Mouse (Mus musculus) CH12.LX (cell line): Measurements from ENCODE around the gene E130218I03Rik. TPM values are rescaled to one million over a fixed set of nuclear protein-coding genes. Genes with fewer than 3 reads are reported as not detected.

Experiments used
- DNase-seq: peaks from one replicate; pipeline ENCODE4 v3.0.0-alpha.2; 2013; ENCODE audit errors: extremely low read depth
- H3K27ac ChIP-seq: 2 replicates; pipeline ENCODE4 v1.5.1; 2012; ENCODE audit warnings: low read depth, mild to moderate bottlenecking, control low read depth, moderate library complexity; ENCODE audit not compliant: insufficient read depth
- H3K27me3 ChIP-seq: replicated peaks from 2 replicates; pipeline ENCODE3; 2012; ENCODE audit warnings: inconsistent platforms
- H3K36me3 ChIP-seq, 2 experiments: replicated peaks in 1 of 2; 2 replicates each; pipeline versions ENCODE3 to v1.6.1; 2012; ENCODE audit warnings: inconsistent platforms in 1 of 2, low read length in 1 of 2, mild to moderate bottlenecking in 1 of 2, mixed read lengths in 1 of 2, moderate library complexity in 1 of 2; ENCODE audit not compliant: control insufficient read depth in 1 of 2, insufficient read depth in 1 of 2
- H3K4me1 ChIP-seq, 2 experiments: 2 replicates each; pipeline ENCODE4 v1.6.1; 2012; ENCODE audit warnings: inconsistent platforms in 1 of 2, moderate library complexity in 1 of 2; ENCODE audit not compliant: insufficient read depth in 2 of 2, control insufficient read depth in 1 of 2
- H3K4me2 ChIP-seq: 2 replicates; pipeline ENCODE4 v1.6.1; 2012; ENCODE audit warnings: low read depth, mild to moderate bottlenecking, control low read depth; ENCODE audit not compliant: poor library complexity, insufficient read depth, severe bottlenecking
- H3K4me3 ChIP-seq, 3 experiments: fragments of 150-350 bp in 1 of 3; sonication (generic) in 1 of 3; replicated peaks in 1 of 3; 2 replicates each; pipeline versions ENCODE3 to v1.5.1; 2011 to 2012; ENCODE audit warnings: low read depth in 2 of 3, low read length in 2 of 3, mild to moderate bottlenecking in 2 of 3, moderate library complexity in 2 of 3, control low read depth in 1 of 3, improper control_type of control experiment in 1 of 3, inconsistent platforms in 1 of 3, mixed read lengths in 1 of 3; ENCODE audit not compliant: poor library complexity in 1 of 3
- H3K79me2 ChIP-seq: replicated peaks from 2 replicates; pipeline ENCODE4 v1.6.1; 2012; ENCODE audit warnings: mild to moderate bottlenecking, moderate library complexity; ENCODE audit not compliant: control insufficient read depth, poor library complexity, insufficient read depth, severe bottlenecking; ENCODE audit errors: extremely low read depth
- H3K9ac ChIP-seq: 2 replicates; pipeline ENCODE4 v1.6.1; 2012; ENCODE audit warnings: low read depth, mild to moderate bottlenecking, control low read depth, moderate library complexity; ENCODE audit not compliant: insufficient read depth
- H3K9me3 ChIP-seq: replicated peaks from 2 replicates; pipeline ENCODE3; 2012; ENCODE audit warnings: low read length, inconsistent platforms, mixed read lengths
- CHD2 ChIP-seq: IDR thresholded peaks from 2 replicates; pipeline ENCODE4 v1.6.1; 2011; ENCODE audit warnings: low read length, improper control_type of control experiment
- E2F4 ChIP-seq: IDR thresholded peaks from 2 replicates; pipeline ENCODE4 v1.6.1; 2011; ENCODE audit warnings: low read depth, low read length, improper control_type of control experiment; ENCODE audit not compliant: insufficient replicate concordance
- EP300 ChIP-seq: IDR thresholded peaks from 2 replicates; pipeline ENCODE4 v1.6.1; 2011; ENCODE audit warnings: low read length, improper control_type of control experiment
- HCFC1 ChIP-seq: IDR thresholded peaks from 2 replicates; pipeline ENCODE4 v1.6.1; 2012; ENCODE audit warnings: low read depth, mild to moderate bottlenecking, inconsistent platforms, low read length, improper control_type of control experiment
- IRF4 ChIP-seq: IDR thresholded peaks from 2 replicates; pipeline ENCODE4 v1.6.1; 2014; ENCODE audit warnings: low read depth, mild to moderate bottlenecking, inconsistent platforms, low read length, improper control_type of control experiment
- JUN ChIP-seq: IDR thresholded peaks from 2 replicates; pipeline ENCODE4 v1.6.1; 2011; ENCODE audit warnings: low read depth, mild to moderate bottlenecking, low read length, improper control_type of control experiment, moderate library complexity; ENCODE audit not compliant: insufficient read depth
- JUND ChIP-seq: conservative IDR thresholded peaks from 2 replicates; pipeline ENCODE4 v1.6.1; 2011; ENCODE audit warnings: low read depth, low read length, improper control_type of control experiment
- KAT2A ChIP-seq: IDR thresholded peaks from 2 replicates; pipeline ENCODE4 v1.6.1; 2012; ENCODE audit warnings: low read length, improper control_type of control experiment, inconsistent platforms; ENCODE audit not compliant: insufficient replicate concordance
- MAFK ChIP-seq: IDR thresholded peaks from 2 replicates; pipeline ENCODE4 v1.6.1; 2011; ENCODE audit warnings: low read length, improper control_type of control experiment; ENCODE audit not compliant: insufficient replicate concordance
- MAX ChIP-seq: IDR thresholded peaks from 2 replicates; pipeline ENCODE4 v1.6.1; 2011; ENCODE audit warnings: low read length, improper control_type of control experiment
- MAZ ChIP-seq: IDR thresholded peaks from 2 replicates; pipeline ENCODE4 v1.6.1; 2012; ENCODE audit warnings: low read depth, mild to moderate bottlenecking, inconsistent platforms, low read length, improper control_type of control experiment, moderate library complexity
- MEF2A ChIP-seq: IDR thresholded peaks from 2 replicates; pipeline ENCODE4 v1.6.1; 2014; ENCODE audit warnings: low read depth, mild to moderate bottlenecking, inconsistent platforms, low read length, improper control_type of control experiment, borderline replicate concordance
- MXI1 ChIP-seq: IDR thresholded peaks from 2 replicates; pipeline ENCODE4 v1.6.1; 2011; ENCODE audit warnings: mild to moderate bottlenecking, low read depth, low read length, improper control_type of control experiment
- NELFE ChIP-seq: IDR thresholded peaks from 2 replicates; pipeline ENCODE4 v1.6.1; 2011; ENCODE audit warnings: low read depth, low read length, improper control_type of control experiment
- NRF1 ChIP-seq: IDR thresholded peaks from 2 replicates; pipeline ENCODE4 v1.6.1; 2014; ENCODE audit warnings: low read depth, mild to moderate bottlenecking, inconsistent platforms, low read length, improper control_type of control experiment, moderate library complexity
- PAX5 ChIP-seq: IDR thresholded peaks from 2 replicates; pipeline ENCODE4 v1.6.1; 2012; ENCODE audit warnings: low read length, inconsistent platforms, mixed read lengths
- POLR2AphosphoS2 ChIP-seq: IDR thresholded peaks from 2 replicates; pipeline ENCODE4 v1.6.1; 2011; ENCODE audit warnings: low read depth, low read length, improper control_type of control experiment
- RAD21 ChIP-seq: IDR thresholded peaks from 2 replicates; pipeline ENCODE4 v1.6.1; 2011; ENCODE audit warnings: low read depth, mild to moderate bottlenecking, low read length, improper control_type of control experiment, moderate library complexity
- RCOR1 ChIP-seq: conservative IDR thresholded peaks from 2 replicates; pipeline ENCODE4 v1.6.1; 2012; ENCODE audit warnings: low read depth, mild to moderate bottlenecking, inconsistent platforms, low read length, improper control_type of control experiment
- SIN3A ChIP-seq: IDR thresholded peaks from 2 replicates; pipeline ENCODE4 v1.6.1; 2012; ENCODE audit warnings: low read length, improper control_type of control experiment, inconsistent platforms
- SMC3 ChIP-seq: IDR thresholded peaks from 2 replicates; pipeline ENCODE4 v1.6.1; 2011; ENCODE audit warnings: low read depth, low read length, improper control_type of control experiment
- TBP ChIP-seq: conservative IDR thresholded peaks from 2 replicates; pipeline ENCODE4 v1.6.1; 2011; ENCODE audit warnings: low read depth, low read length, improper control_type of control experiment
- TCF12 ChIP-seq: IDR thresholded peaks from 2 replicates; pipeline ENCODE4 v1.6.1; 2014; ENCODE audit warnings: low read depth, mild to moderate bottlenecking, inconsistent platforms, low read length, improper control_type of control experiment
- UBTF ChIP-seq: IDR thresholded peaks from 2 replicates; pipeline ENCODE4 v1.6.1; 2012; ENCODE audit warnings: low read depth, mild to moderate bottlenecking, inconsistent platforms, low read length, improper control_type of control experiment, moderate library complexity
- USF2 ChIP-seq: conservative IDR thresholded peaks from 2 replicates; pipeline ENCODE4 v1.6.1; 2011; ENCODE audit warnings: low read depth, low read length, improper control_type of control experiment
- ZC3H11A ChIP-seq: IDR thresholded peaks from 2 replicates; pipeline ENCODE4 v1.6.1; 2012; ENCODE audit warnings: low read depth, mild to moderate bottlenecking, inconsistent platforms, low read length, improper control_type of control experiment
- ZKSCAN1 ChIP-seq: IDR thresholded peaks from 2 replicates; pipeline ENCODE4 v1.6.1; 2012; ENCODE audit warnings: low read depth, inconsistent platforms, low read length, improper control_type of control experiment, borderline replicate concordance
- dilution Hi-C: fragments of 300-500 bp; cut with MboI; formaldehyde crosslinking; loops from 2 replicates; pipeline ENCODE4 v1.14.3; 2020; ENCODE audit warnings: low sequenced_read_pairs; ENCODE audit not compliant: extremely low pct_unique_long_range_greater_than_20kb, extremely low pct_ligation_motif_present
- in situ Hi-C: fragments of 300-500 bp; cut with MboI; formaldehyde crosslinking; loops from 3 replicates; pipeline ENCODE4 v1.14.3; 2019; ENCODE audit warnings: low sequenced_read_pairs, low pct_ligation_motif_present, low pct_unique_long_range_greater_than_20kb, mixed read lengths
- polyA plus RNA-seq: library from polyadenylated mRNA; unstranded; fragments of >175 nt; gene quantifications from 2 replicates; pipeline ENCODE4 v1.2.1, GENCODE M21; 2012; ENCODE audit warnings: low read depth; ENCODE audit not compliant: insufficient read length
- total RNA-seq, 2 experiments: library from RNA; depleted of rRNA; stranded (reverse); fragments of 300-350 nt in 1 of 2; fragments of >200 nt in 1 of 2; gene quantifications; 2 replicates each; pipeline ENCODE4 v1.2.3; 2012 to 2014

E130218I03Rik gene
- total and polyA plus RNA-seq, 3 experiments = 1.6 to 2.9 TPM; not detected in 1

DNA sequence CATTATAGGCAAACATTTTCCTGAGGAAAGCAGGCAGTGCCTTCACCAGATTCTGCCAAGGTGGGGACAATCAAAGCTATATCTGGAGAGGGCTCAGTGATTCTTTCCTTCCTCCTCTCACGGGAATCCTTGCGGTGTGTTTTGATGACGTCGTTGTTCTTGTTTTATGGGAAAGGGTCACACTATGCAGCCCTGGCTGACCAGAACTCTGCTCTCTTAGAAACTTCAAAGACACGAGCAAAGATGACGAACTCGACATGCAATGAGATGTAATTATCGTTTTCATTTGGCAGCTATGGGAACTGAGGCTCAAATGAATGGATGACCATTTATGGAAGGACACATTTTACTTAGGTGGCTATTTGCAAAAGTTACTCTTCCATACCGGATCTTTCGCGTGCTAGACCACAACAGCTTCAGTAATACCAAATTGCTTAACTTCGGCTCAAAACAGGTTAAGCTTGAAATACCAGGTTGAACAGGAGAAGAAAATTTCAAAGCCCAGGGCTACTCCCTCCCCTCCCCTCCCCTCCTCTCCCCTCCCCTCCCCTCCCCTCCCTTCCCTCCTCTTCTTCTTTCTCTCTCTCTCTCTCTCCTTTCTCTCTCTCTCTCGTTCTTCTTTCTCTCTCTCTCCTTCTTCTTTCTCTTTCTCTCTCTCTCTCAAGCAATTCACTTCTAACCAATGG is 29.4 kb downstream of the E130218I03Rik start:
- dilution Hi-C loops (no loop called here), in situ Hi-C loops (loop anchor here (25.0 kb wide), 1 partner anchor 214 kb away; the partner anchor contains the start of gene Paqr7)
- H3K27ac ChIP-seq = no peak overlapping the region
- H3K9ac ChIP-seq = peak overlapping the region; percentile 52
- peak overlapping the region; percentile 67 for H3K4me2 ChIP-seq
- peaks cover 10 to 20% of the 10 kb centered on the region in 2 experiments for H3K36me3 ChIP-seq
- H3K9me3 ChIP-seq = no peaks in the 10 kb centered on the region
- H3K4me3 ChIP-seq = peak overlapping the region; percentile 33 to 44 (median 38)
- peak; percentile 15 for DNase-seq
- TF ChIP-seq E2F4 (no peak), SIN3A (no peak), IRF4 (0 out of 2 replicates have a peak, but pooled peaks have one; percentile 15)
- H3K4me1 ChIP-seq = peaks cover 3 to 11% of the 10 kb centered on the region in 2 experiments; a peak in 3 of 4 replicates
- no peaks in the 10 kb centered on the region for H3K27me3 ChIP-seq
- H3K79me2 ChIP-seq = no peaks in the 10 kb centered on the region

DNA sequence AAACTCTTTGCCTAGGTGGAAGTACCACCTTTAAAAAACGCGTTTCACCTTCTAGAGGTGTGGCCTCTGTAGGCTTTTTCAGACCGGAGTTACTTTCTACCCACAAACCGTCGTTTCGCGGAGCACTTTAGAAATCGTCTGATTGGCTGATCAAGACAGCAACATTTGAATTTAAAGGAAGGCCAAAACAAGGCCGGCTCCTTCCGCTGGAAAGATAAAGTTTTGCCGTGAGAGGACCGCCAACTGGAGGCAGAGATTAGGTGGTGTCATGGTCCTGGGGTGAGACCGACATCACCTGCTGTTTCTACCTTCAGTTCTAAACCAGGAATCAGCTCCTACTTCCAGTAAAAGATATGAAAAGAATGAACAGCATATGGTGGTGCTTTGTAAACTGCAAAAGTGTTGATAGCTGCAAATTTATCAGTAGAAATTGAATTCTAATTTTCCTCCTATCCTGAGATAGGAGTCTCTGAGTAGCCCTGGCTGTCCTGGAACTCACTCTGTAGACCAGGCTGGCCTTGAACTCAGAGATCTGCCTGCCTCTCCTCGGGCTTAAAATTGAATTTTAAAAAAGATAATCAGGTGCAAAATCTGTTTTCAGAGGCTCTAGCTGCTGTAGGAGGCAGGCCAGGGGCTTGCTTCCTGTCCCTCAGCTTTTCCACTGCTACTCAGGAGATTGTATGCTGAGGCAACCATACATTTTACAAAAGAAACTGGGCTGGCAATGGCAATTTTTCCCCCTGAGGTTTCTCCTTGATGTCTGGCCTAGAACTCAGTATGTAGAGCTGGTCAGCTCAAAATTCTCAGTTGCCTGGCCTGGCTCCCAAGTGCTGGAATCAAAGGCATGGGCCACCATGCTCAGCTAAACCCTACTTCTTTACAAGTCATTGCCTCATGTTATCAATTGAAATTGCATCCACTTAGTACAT is 30.2 kb downstream of the E130218I03Rik start:
- Histone ChIP-seq H3K4me1 (peaks cover 3 to 11% of the 10 kb centered on the region in 2 experiments; a peak in 3 of 4 replicates), H3K79me2 (no peaks in the 10 kb centered on the region), H3K27ac (peak overlapping the region; percentile 52), H3K4me2 (peak overlapping the region; percentile 81), H3K9me3 (no peaks in the 10 kb centered on the region), H3K9ac (peak overlapping the region; percentile 80), H3K27me3 (no peaks in the 10 kb centered on the region), H3K4me3 (peak overlapping the region; percentile 33 to 44 (median 38)), H3K36me3 (peaks cover 16 to 27% of the 10 kb centered on the region in 2 experiments)
- in situ Hi-C loops = loop anchor here (25.0 kb wide), 1 partner anchor 214 kb away; the partner anchor contains the start of gene Paqr7
- dilution Hi-C loops = no loop called here
- DNase-seq = peak; percentile 95
- TF ChIP-seq PAX5 = no peak
- no peak for TF ChIP-seq KAT2A
- no peak for TF ChIP-seq JUND
- TF ChIP-seq POLR2AphosphoS2 = 0 out of 2 replicates have a peak, but pooled peaks have one; percentile 71
- TF ChIP-seq MEF2A = 0 out of 2 replicates have a peak, but pooled peaks have one; percentile 18
- TF ChIP-seq TCF12 = no peak; the same call in 1 of the 2 replicates
- no peak for TF ChIP-seq MXI1
- TF ChIP-seq ZC3H11A = no peak
- TF ChIP-seq E2F4 = no peak
- TF ChIP-seq USF2 = no peak
- no peak for TF ChIP-seq EP300
- TF ChIP-seq HCFC1 = 0 out of 2 replicates have a peak, but pooled peaks have one; percentile 58
- TF ChIP-seq UBTF = no peak
- TF ChIP-seq NRF1 = no peak
- no peak; the same call in 1 of the 2 replicates for TF ChIP-seq RAD21
- no peak for TF ChIP-seq CHD2
- no peak for TF ChIP-seq IRF4
- no peak for TF ChIP-seq ZKSCAN1
- TF ChIP-seq SIN3A = peak; percentile 72
- TF ChIP-seq JUN = no peak
- 0 out of 2 replicates have a peak, but pooled peaks have one; percentile 43 for TF ChIP-seq MAZ
- TF ChIP-seq RCOR1 = no peak
- no peak for TF ChIP-seq SMC3
- no peak for TF ChIP-seq MAFK
- TF ChIP-seq NELFE = peak; percentile 71
- 0 out of 2 replicates have a peak, but pooled peaks have one; percentile 2 for TF ChIP-seq MAX
- TF ChIP-seq TBP = peak; percentile 64; the same call in 1 of the 2 replicates
